Mouse (Mus musculus): ENCODE results near the gene Bcl2l11. TPM values are rescaled to one million over a fixed set of nuclear protein-coding genes. Genes with fewer than 3 reads are reported as not detected.
"Not testable (repeated sequence)": the region's sequence is repeated elsewhere in the genome, so short reads cannot be mapped to it uniquely, and the experiment has no call there.

The Bcl2l11 gene
- polyA plus RNA-seq, 1 experiment from 2014 or later: 20.4 TPM

DNA sequence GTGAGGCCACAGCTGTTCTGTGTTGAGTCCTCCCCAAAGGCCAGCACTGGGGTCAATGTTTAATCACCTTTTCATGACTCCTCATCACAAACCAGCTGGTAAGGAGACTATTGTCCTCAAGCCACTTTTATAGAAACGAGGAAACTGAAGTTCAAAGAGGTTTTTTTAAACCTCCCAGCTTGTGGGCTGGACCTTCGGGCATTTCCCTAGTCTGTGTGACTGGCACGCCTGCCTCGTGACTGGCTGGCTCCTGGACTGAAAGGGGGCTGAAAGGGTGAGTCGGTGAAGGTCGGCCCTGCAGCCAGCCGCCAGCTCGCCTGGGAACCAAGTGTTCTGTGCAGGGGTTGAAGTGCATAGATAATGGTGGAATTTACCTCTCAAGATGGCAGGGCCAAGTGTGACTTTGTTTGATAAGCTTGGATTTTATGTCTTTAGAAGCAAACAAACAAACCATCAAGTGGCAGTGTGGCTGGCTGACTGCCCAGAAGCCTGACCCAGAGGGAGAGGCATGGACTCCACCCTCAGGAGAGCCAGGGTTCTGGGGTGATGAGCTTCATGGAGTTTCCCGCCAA lies 54.1 kb downstream of the Bcl2l11 start:
- peak overlapping the region; percentile 5; the same call in 1 of the 2 replicates for H3K9ac ChIP-seq (ENCODE audit: low read length)
- H3K4me2 ChIP-seq (ENCODE audit: low read depth, low read length): peak overlapping the region; percentile 14; the same call in 1 of the 2 replicates
- H3K4me1 ChIP-seq (ENCODE audit: control insufficient read depth, insufficient read depth, low read length): peaks cover 40% of the 10 kb centered on the region
- ATAC-seq (replicated peaks; ENCODE audit: extremely low read depth, insufficient read depth, low FRiP score): peak; percentile 94
- H3K4me3 ChIP-seq (ENCODE audit: low read length): no peak overlapping the region
- no peaks in the 10 kb centered on the region for H3K9me3 ChIP-seq (replicated peaks; ENCODE audit: control insufficient read depth, low read length)
- H3K36me3 ChIP-seq (ENCODE audit: control insufficient read depth, insufficient read depth): no peaks in the 10 kb centered on the region
- WGBS: 10% methylated on average over 9 of the region's 9 CpGs
- peak overlapping the region; percentile 83 for H3K27ac ChIP-seq (ENCODE audit: low read length)
- no peaks in the 10 kb centered on the region for H3K27me3 ChIP-seq (ENCODE audit: control insufficient read depth, insufficient read depth, low read length)

GRCm38 (mm10) chr2:128182181-128182580 lies 56.3 kb downstream of the Bcl2l11 start:
- H3K27ac ChIP-seq (ENCODE audit: low read length); H3K9ac ChIP-seq (ENCODE audit: low read length); ATAC-seq (replicated peaks; ENCODE audit: extremely low read depth, insufficient read depth, low FRiP score); H3K27me3 ChIP-seq (ENCODE audit: control insufficient read depth, insufficient read depth, low read length); H3K4me3 ChIP-seq (ENCODE audit: low read length); H3K9me3 ChIP-seq (replicated peaks; ENCODE audit: control insufficient read depth, low read length); H3K4me2 ChIP-seq (ENCODE audit: low read depth, low read length); H3K36me3 ChIP-seq (ENCODE audit: control insufficient read depth, insufficient read depth): not testable (repeated sequence)
- 80% methylated on average over 9 of the region's 9 CpGs for WGBS
- H3K4me1 ChIP-seq (ENCODE audit: control insufficient read depth, insufficient read depth, low read length): peaks cover 45% of the 10 kb centered on the region

GRCm38 (mm10) chr2:128182751-128183150 lies 56.9 kb downstream of the Bcl2l11 start:
- Histone ChIP-seq H3K4me1 (ENCODE audit: control insufficient read depth, insufficient read depth, low read length) (peaks cover 39% of the 10 kb centered on the region), H3K4me2 (ENCODE audit: low read depth, low read length) (no peak overlapping the region), H3K9me3 (replicated peaks; ENCODE audit: control insufficient read depth, low read length) (no peaks in the 10 kb centered on the region), H3K36me3 (ENCODE audit: control insufficient read depth, insufficient read depth) (no peaks in the 10 kb centered on the region), H3K9ac (ENCODE audit: low read length) (no peak overlapping the region), H3K4me3 (ENCODE audit: low read length) (no peak overlapping the region), H3K27me3 (ENCODE audit: control insufficient read depth, insufficient read depth, low read length) (no peaks in the 10 kb centered on the region), H3K27ac (ENCODE audit: low read length) (no peak overlapping the region)
- no peak for ATAC-seq (replicated peaks; ENCODE audit: extremely low read depth, insufficient read depth, low FRiP score)
- 91% methylated on average over 4 of the region's 4 CpGs for WGBS

DNA sequence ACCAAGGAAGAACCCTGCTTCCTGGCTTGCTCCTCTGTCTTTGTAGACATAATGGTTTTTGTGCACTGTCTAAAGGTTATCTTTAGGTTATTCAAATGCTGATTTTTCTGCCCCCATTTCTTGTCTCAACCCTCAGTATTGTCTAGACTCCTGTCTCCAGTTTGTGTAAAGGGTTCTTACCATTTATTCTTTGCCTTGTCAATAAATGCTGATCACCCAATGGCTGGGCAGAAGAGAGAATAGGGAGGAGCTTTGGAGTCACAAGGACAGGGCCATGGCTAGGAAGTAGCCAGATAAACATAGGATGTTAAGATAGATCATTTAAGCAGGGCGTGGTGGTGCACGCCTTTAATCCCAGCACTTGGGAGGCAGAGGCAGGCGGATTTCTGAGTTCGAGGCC lies 57.9 kb downstream of the Bcl2l11 start:
- Histone ChIP-seq H3K4me2 (ENCODE audit: low read depth, low read length) (no peak overlapping the region), H3K4me3 (ENCODE audit: low read length) (no peak overlapping the region), H3K4me1 (ENCODE audit: control insufficient read depth, insufficient read depth, low read length) (peaks cover 31% of the 10 kb centered on the region), H3K9me3 (replicated peaks; ENCODE audit: control insufficient read depth, low read length) (no peaks in the 10 kb centered on the region), H3K27ac (ENCODE audit: low read length) (no peak overlapping the region), H3K9ac (ENCODE audit: low read length) (no peak overlapping the region), H3K27me3 (ENCODE audit: control insufficient read depth, insufficient read depth, low read length) (no peaks in the 10 kb centered on the region), H3K36me3 (ENCODE audit: control insufficient read depth, insufficient read depth) (no peaks in the 10 kb centered on the region)
- 93% methylated on average over 4 of the region's 4 CpGs for WGBS
- ATAC-seq (replicated peaks; ENCODE audit: extremely low read depth, insufficient read depth, low FRiP score): no peak

GRCm38 (mm10) chr2:128185942-128186341 lies 60.1 kb downstream of the Bcl2l11 start:
- H3K27ac ChIP-seq (ENCODE audit: low read length): peak overlapping the region; percentile 57
- WGBS: 54% methylated on average over 4 of the region's 4 CpGs
- no peak for ATAC-seq (replicated peaks; ENCODE audit: extremely low read depth, insufficient read depth, low FRiP score)

GRCm38 (mm10) chr2:128187277-128187676 lies 61.4 kb downstream of the Bcl2l11 start:
- H3K36me3 ChIP-seq (ENCODE audit: control insufficient read depth, insufficient read depth): no peaks in the 10 kb centered on the region
- H3K4me2 ChIP-seq (ENCODE audit: low read depth, low read length): no peak overlapping the region
- H3K4me3 ChIP-seq (ENCODE audit: low read length): no peak overlapping the region
- H3K27ac ChIP-seq (ENCODE audit: low read length): peak overlapping the region; percentile 82
- H3K9me3 ChIP-seq (replicated peaks; ENCODE audit: control insufficient read depth, low read length): no peaks in the 10 kb centered on the region
- peak; percentile 95 for ATAC-seq (replicated peaks; ENCODE audit: extremely low read depth, insufficient read depth, low FRiP score)
- 59% methylated on average over 1 of the region's 1 CpGs for WGBS
- H3K9ac ChIP-seq (ENCODE audit: low read length): no peak overlapping the region
- H3K27me3 ChIP-seq (ENCODE audit: control insufficient read depth, insufficient read depth, low read length): no peaks in the 10 kb centered on the region
- H3K4me1 ChIP-seq (ENCODE audit: control insufficient read depth, insufficient read depth, low read length): peaks cover 23% of the 10 kb centered on the region

More at GRCm38 (mm10) chr2:128185942-128186341, 60.1 kb downstream of the Bcl2l11 start:
- Histone ChIP-seq H3K27me3 (ENCODE audit: control insufficient read depth, insufficient read depth, low read length) (no peaks in the 10 kb centered on the region), H3K9me3 (replicated peaks; ENCODE audit: control insufficient read depth, low read length) (no peaks in the 10 kb centered on the region), H3K36me3 (ENCODE audit: control insufficient read depth, insufficient read depth) (no peaks in the 10 kb centered on the region), H3K4me3 (ENCODE audit: low read length) (no peak overlapping the region), H3K9ac (ENCODE audit: low read length) (no peak overlapping the region), H3K4me2 (ENCODE audit: low read depth, low read length) (no peak overlapping the region), H3K4me1 (ENCODE audit: control insufficient read depth, insufficient read depth, low read length) (peaks cover 23% of the 10 kb centered on the region)

GRCm38 (mm10) chr2:128188461-128188860 lies 62.6 kb downstream of the Bcl2l11 start:
- Histone ChIP-seq H3K27ac (ENCODE audit: low read length) (no peak overlapping the region), H3K4me3 (ENCODE audit: low read length) (no peak overlapping the region), H3K9me3 (replicated peaks; ENCODE audit: control insufficient read depth, low read length) (no peaks in the 10 kb centered on the region), H3K4me1 (ENCODE audit: control insufficient read depth, insufficient read depth, low read length) (peaks cover 23% of the 10 kb centered on the region), H3K9ac (ENCODE audit: low read length) (no peak overlapping the region), H3K36me3 (ENCODE audit: control insufficient read depth, insufficient read depth) (no peaks in the 10 kb centered on the region), H3K27me3 (ENCODE audit: control insufficient read depth, insufficient read depth, low read length) (no peaks in the 10 kb centered on the region), H3K4me2 (ENCODE audit: low read depth, low read length) (no peak overlapping the region)
- WGBS: 78% methylated on average over 3 of the region's 3 CpGs
- no peak for ATAC-seq (replicated peaks; ENCODE audit: extremely low read depth, insufficient read depth, low FRiP score)

DNA sequence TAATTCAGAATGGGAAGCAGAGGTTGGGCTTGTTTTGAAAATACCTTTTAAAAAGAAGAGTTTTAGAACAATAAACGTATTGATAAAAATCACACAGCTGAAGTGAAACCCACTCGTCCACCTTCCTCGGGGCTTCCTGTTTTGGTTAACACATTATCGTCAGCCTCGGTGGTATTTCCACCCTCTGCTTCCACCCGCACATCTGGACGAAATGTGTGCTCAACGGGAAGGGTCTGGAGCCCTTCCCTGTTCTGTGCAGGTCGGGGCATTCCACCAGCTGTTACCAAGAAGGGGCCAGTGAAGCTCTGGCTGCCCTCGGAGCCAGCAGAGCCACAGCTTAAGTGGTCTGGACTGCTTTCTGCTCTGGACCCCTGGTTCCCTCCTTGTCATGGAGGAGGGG lies 63.9 kb downstream of the Bcl2l11 start:
- no peak for ATAC-seq (replicated peaks; ENCODE audit: extremely low read depth, insufficient read depth, low FRiP score)
- Histone ChIP-seq H3K9ac (ENCODE audit: low read length) (no peak overlapping the region), H3K27me3 (ENCODE audit: control insufficient read depth, insufficient read depth, low read length) (no peaks in the 10 kb centered on the region), H3K9me3 (replicated peaks; ENCODE audit: control insufficient read depth, low read length) (no peaks in the 10 kb centered on the region), H3K36me3 (ENCODE audit: control insufficient read depth, insufficient read depth) (no peaks in the 10 kb centered on the region), H3K4me1 (ENCODE audit: control insufficient read depth, insufficient read depth, low read length) (peaks cover 23% of the 10 kb centered on the region), H3K27ac (ENCODE audit: low read length) (no peak overlapping the region), H3K4me3 (ENCODE audit: low read length) (no peak overlapping the region), H3K4me2 (ENCODE audit: low read depth, low read length) (peak overlapping the region; percentile 16; the same call in 1 of the 2 replicates)
- 62% methylated on average over 10 of the region's 10 CpGs for WGBS

DNA sequence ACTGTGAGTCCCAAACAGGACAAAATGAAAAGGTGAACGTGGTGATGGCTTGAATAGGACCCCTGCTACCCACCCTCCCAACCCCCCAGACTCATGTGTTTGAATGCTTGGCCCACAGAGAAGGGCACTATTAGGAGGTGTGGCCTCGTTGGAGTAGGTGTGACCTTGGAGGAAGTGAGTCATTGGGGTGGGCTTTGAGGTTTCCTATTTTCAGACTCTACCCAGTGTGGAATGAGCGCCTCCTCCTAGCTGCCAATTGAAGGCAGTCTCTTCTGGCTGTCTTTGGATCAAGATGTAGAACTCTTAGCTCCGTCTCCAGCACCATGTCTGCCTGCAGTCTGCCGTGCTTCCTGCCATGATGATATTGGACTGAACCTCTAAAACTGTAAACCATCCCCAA lies 64.4 kb downstream of the Bcl2l11 start:
- WGBS: 66% methylated on average over 5 of the region's 5 CpGs
- no peak for ATAC-seq (replicated peaks; ENCODE audit: extremely low read depth, insufficient read depth, low FRiP score)
- Histone ChIP-seq H3K27ac (ENCODE audit: low read length) (no peak overlapping the region), H3K27me3 (ENCODE audit: control insufficient read depth, insufficient read depth, low read length) (no peaks in the 10 kb centered on the region), H3K9ac (ENCODE audit: low read length) (no peak overlapping the region), H3K4me1 (ENCODE audit: control insufficient read depth, insufficient read depth, low read length) (peaks cover 23% of the 10 kb centered on the region), H3K36me3 (ENCODE audit: control insufficient read depth, insufficient read depth) (no peaks in the 10 kb centered on the region), H3K9me3 (replicated peaks; ENCODE audit: control insufficient read depth, low read length) (no peaks in the 10 kb centered on the region), H3K4me3 (ENCODE audit: low read length) (no peak overlapping the region), H3K4me2 (ENCODE audit: low read depth, low read length) (peak overlapping the region; percentile 16; the same call in 1 of the 2 replicates)

Data from heart, embryonic 16.5 days (tissue).